Mouse (Mus musculus) olfactory bulb, adult 2 months (tissue): ENCODE results near the gene Fkbp8.

Experiments
- CTCF ChIP-seq: fragments of 200-500 bp; IDR thresholded peaks from 2 replicates; pipeline ENCODE4 v1.5.1; 2012; ENCODE audit warnings: low read depth, mild to moderate bottlenecking, low read length, moderate library complexity; ENCODE audit not compliant: insufficient read depth
- POLR2A ChIP-seq: fragments of 200-500 bp; IDR thresholded peaks from 2 replicates; pipeline ENCODE4 v1.6.1; 2012; ENCODE audit warnings: mild to moderate bottlenecking, low read depth, low read length, moderate library complexity; ENCODE audit not compliant: insufficient read depth

GRCm38 (mm10) chr8:70538633-70539076 is 11.1 kb downstream of the Fkbp8 start:
- TF ChIP-seq POLR2A (no peak), CTCF (no peak)
